Mouse (Mus musculus) MEL (cell line): ENCODE data around the gene St6galnac5. TPM values are rescaled to one million over a fixed set of nuclear protein-coding genes. Genes with fewer than 3 reads are reported as not detected.

ENCODE experiments used
- DNase-seq: peaks from one replicate; pipeline ENCODE4 v3.0.0; 2011; ENCODE audit warnings: low read depth, low spot score
- H3K27ac ChIP-seq: 2 replicates; pipeline ENCODE4 v1.5.1; 2012; ENCODE audit warnings: low read depth, mild to moderate bottlenecking, control low read depth, low read length, moderate library complexity; ENCODE audit not compliant: control insufficient read depth
- H3K27me3 ChIP-seq, 2 experiments: fragments of 150-350 bp in 1 of 2; sonication (generic) in 1 of 2; 2 replicates each; pipeline ENCODE4 v1.6.1; 2012; ENCODE audit warnings: low read length in 2 of 2, mild to moderate bottlenecking in 2 of 2, improper control_type of control experiment in 1 of 2, moderate library complexity in 1 of 2; ENCODE audit not compliant: insufficient read depth in 2 of 2, control insufficient read depth in 1 of 2
- H3K36me3 ChIP-seq, 2 experiments: 2 replicates each; pipeline ENCODE4 v1.6.1; 2012 to 2014; ENCODE audit warnings: low read length in 2 of 2, improper control_type of control experiment in 1 of 2, inconsistent platforms in 1 of 2, mild to moderate bottlenecking in 1 of 2; ENCODE audit not compliant: insufficient read depth in 2 of 2, control insufficient read depth in 1 of 2
- H3K4me1 ChIP-seq, 2 experiments: fragments of 150-350 bp in 1 of 2; sonication (generic) in 1 of 2; 2 replicates each; pipeline ENCODE4 v1.6.1; 2012; ENCODE audit warnings: low read length in 2 of 2, improper control_type of control experiment in 1 of 2, mild to moderate bottlenecking in 1 of 2; ENCODE audit not compliant: insufficient read depth in 2 of 2, control insufficient read depth in 1 of 2
- H3K4me3 ChIP-seq, 2 experiments: fragments of 150-350 bp in 1 of 2; sonication (generic) in 1 of 2; 2 replicates each; pipeline ENCODE4 v1.5.1; 2012; ENCODE audit warnings: low read depth in 2 of 2, low read length in 2 of 2, mild to moderate bottlenecking in 2 of 2, moderate library complexity in 2 of 2, control low read depth in 1 of 2, improper control_type of control experiment in 1 of 2; ENCODE audit not compliant: control insufficient read depth in 1 of 2, insufficient read depth in 1 of 2
- H3K79me2 ChIP-seq: 2 replicates; pipeline ENCODE4 v1.6.1; 2012; ENCODE audit warnings: mild to moderate bottlenecking, low read length, moderate library complexity; ENCODE audit not compliant: control insufficient read depth, poor library complexity, insufficient read depth
- H3K9ac ChIP-seq: 2 replicates; pipeline ENCODE4 v1.6.1; 2012; ENCODE audit warnings: low read depth, mild to moderate bottlenecking, control low read depth, low read length, moderate library complexity; ENCODE audit not compliant: control insufficient read depth, poor library complexity, severe bottlenecking
- H3K9me3 ChIP-seq: fragments of 150-350 bp; sonication (generic); replicated peaks from 2 replicates; pipeline ENCODE4 v1.6.1; 2012; ENCODE audit warnings: mild to moderate bottlenecking, low read length, improper control_type of control experiment, moderate library complexity; ENCODE audit not compliant: insufficient read depth
- BHLHE40 ChIP-seq: IDR thresholded peaks from 2 replicates; pipeline ENCODE4 v1.6.1; 2012; ENCODE audit warnings: low read depth, mild to moderate bottlenecking, inconsistent platforms, low read length, improper control_type of control experiment, borderline replicate concordance
- CHD2 ChIP-seq: IDR thresholded peaks from 2 replicates; pipeline ENCODE4 v1.6.1; 2011; ENCODE audit warnings: low read length, improper control_type of control experiment
- CTCF ChIP-seq, 3 experiments: IDR thresholded peaks in 2 of 3; conservative IDR thresholded peaks in 1 of 3; 2 replicates each; pipeline ENCODE4 v1.5.1; 2011 to 2012; ENCODE audit warnings: low read length in 3 of 3, low read depth in 2 of 3, mild to moderate bottlenecking in 2 of 3, improper control_type of control experiment in 1 of 3, inconsistent platforms in 1 of 3, mixed read lengths in 1 of 3, moderate library complexity in 1 of 3; ENCODE audit not compliant: control insufficient read depth in 1 of 3, insufficient read depth in 1 of 3, poor library complexity in 1 of 3, severe bottlenecking in 1 of 3
- E2F4 ChIP-seq: IDR thresholded peaks from 2 replicates; pipeline ENCODE4 v1.6.1; 2011; ENCODE audit warnings: low read depth, low read length, improper control_type of control experiment, borderline replicate concordance
- ELF1 ChIP-seq: IDR thresholded peaks from 2 replicates; pipeline ENCODE4 v1.6.1; 2014; ENCODE audit warnings: low read depth, mild to moderate bottlenecking, inconsistent platforms, low read length, improper control_type of control experiment, moderate library complexity
- ETS1 ChIP-seq: IDR thresholded peaks from 2 replicates; pipeline ENCODE4 v1.6.1; 2012; ENCODE audit warnings: low read depth, mild to moderate bottlenecking, inconsistent platforms, low read length, improper control_type of control experiment, moderate library complexity
- JUND ChIP-seq: IDR thresholded peaks from 2 replicates; pipeline ENCODE4 v1.6.1; 2011; ENCODE audit warnings: low read depth, mild to moderate bottlenecking, improper control_type of control experiment, low read length
- MAFK ChIP-seq: IDR thresholded peaks from 2 replicates; pipeline ENCODE4 v1.6.1; 2011; ENCODE audit warnings: low read depth, mild to moderate bottlenecking, low read length, improper control_type of control experiment, borderline replicate concordance
- MAX ChIP-seq: IDR thresholded peaks from 2 replicates; pipeline ENCODE4 v1.6.1; 2011; ENCODE audit warnings: low read length, improper control_type of control experiment
- MXI1 ChIP-seq: IDR thresholded peaks from 2 replicates; pipeline ENCODE4 v1.6.1; 2011; ENCODE audit warnings: mild to moderate bottlenecking, low read depth, low read length, improper control_type of control experiment
- MYB ChIP-seq: IDR thresholded peaks from 2 replicates; pipeline ENCODE4 v1.6.1; 2011; ENCODE audit warnings: mild to moderate bottlenecking, low read depth, low read length, improper control_type of control experiment
- MYC ChIP-seq: IDR thresholded peaks from 2 replicates; pipeline ENCODE4 v1.6.1; 2011; ENCODE audit warnings: low read depth, mild to moderate bottlenecking, low read length, improper control_type of control experiment, moderate library complexity
- POLR2AphosphoS2 ChIP-seq: IDR thresholded peaks from 2 replicates; pipeline ENCODE4 v1.6.1; 2011; ENCODE audit warnings: low read length, improper control_type of control experiment
- RCOR1 ChIP-seq: IDR thresholded peaks from 2 replicates; pipeline ENCODE4 v1.6.1; 2012; ENCODE audit warnings: low read depth, mild to moderate bottlenecking, inconsistent platforms, low read length, improper control_type of control experiment
- SIN3A ChIP-seq: IDR thresholded peaks from 2 replicates; pipeline ENCODE4 v1.6.1; 2012; ENCODE audit warnings: low read length, improper control_type of control experiment, inconsistent platforms
- TAL1 ChIP-seq: IDR thresholded peaks from 2 replicates; pipeline ENCODE4 v1.6.1; 2012; ENCODE audit warnings: mild to moderate bottlenecking, inconsistent platforms, low read length, moderate library complexity, mixed read lengths
- TBP ChIP-seq: IDR thresholded peaks from 2 replicates; pipeline ENCODE4 v1.8.0; 2011; ENCODE audit warnings: low read depth, low read length, improper control_type of control experiment
- TCF12 ChIP-seq: IDR thresholded peaks from 2 replicates; pipeline ENCODE4 v1.6.1; 2014; ENCODE audit warnings: low read depth, mild to moderate bottlenecking, inconsistent platforms, low read length, improper control_type of control experiment, moderate library complexity
- UBTF ChIP-seq: IDR thresholded peaks from 2 replicates; pipeline ENCODE4 v1.6.1; 2012; ENCODE audit warnings: low read depth, mild to moderate bottlenecking, inconsistent platforms, low read length, improper control_type of control experiment, moderate library complexity, borderline replicate concordance; ENCODE audit not compliant: insufficient read depth
- USF1 ChIP-seq: IDR thresholded peaks from 2 replicates; pipeline ENCODE4 v1.6.1; 2014; ENCODE audit warnings: low read depth, mild to moderate bottlenecking, inconsistent platforms, low read length, improper control_type of control experiment, moderate library complexity
- USF2 ChIP-seq, 2 experiments: IDR thresholded peaks; 2 replicates each; pipeline ENCODE4 v1.6.1; 2011 to 2012; ENCODE audit warnings: improper control_type of control experiment in 2 of 2, low read length in 2 of 2, borderline replicate concordance in 1 of 2, inconsistent platforms in 1 of 2, low read depth in 1 of 2, mild to moderate bottlenecking in 1 of 2; ENCODE audit not compliant: insufficient read depth in 1 of 2
- ZMIZ1 ChIP-seq: IDR thresholded peaks from 2 replicates; pipeline ENCODE4 v1.6.1; 2012; ENCODE audit warnings: low read depth, mild to moderate bottlenecking, inconsistent platforms, low read length, improper control_type of control experiment, moderate library complexity
- polyA plus RNA-seq, 2 experiments: library from polyadenylated mRNA; stranded (reverse) in 1 of 2; unstranded in 1 of 2; fragments of >175 nt in 1 of 2; fragments of >200 nt in 1 of 2; gene quantifications; 2 replicates each; pipeline versions ENCODE4 v1.2.1 to v1.2.4; 2012; ENCODE audit warnings: low replicate concordance in 2 of 2, low read depth in 1 of 2; ENCODE audit not compliant: insufficient read length in 2 of 2, insufficient read depth in 1 of 2, missing spikeins in 1 of 2
- total RNA-seq: library from RNA; depleted of rRNA; stranded (reverse); fragments of 300-350 nt; gene quantifications from 2 replicates; pipeline ENCODE4 v1.2.3, GENCODE M21; 2012

St6galnac5 gene
- total and polyA plus RNA-seq, 3 experiments: not detected

DNA sequence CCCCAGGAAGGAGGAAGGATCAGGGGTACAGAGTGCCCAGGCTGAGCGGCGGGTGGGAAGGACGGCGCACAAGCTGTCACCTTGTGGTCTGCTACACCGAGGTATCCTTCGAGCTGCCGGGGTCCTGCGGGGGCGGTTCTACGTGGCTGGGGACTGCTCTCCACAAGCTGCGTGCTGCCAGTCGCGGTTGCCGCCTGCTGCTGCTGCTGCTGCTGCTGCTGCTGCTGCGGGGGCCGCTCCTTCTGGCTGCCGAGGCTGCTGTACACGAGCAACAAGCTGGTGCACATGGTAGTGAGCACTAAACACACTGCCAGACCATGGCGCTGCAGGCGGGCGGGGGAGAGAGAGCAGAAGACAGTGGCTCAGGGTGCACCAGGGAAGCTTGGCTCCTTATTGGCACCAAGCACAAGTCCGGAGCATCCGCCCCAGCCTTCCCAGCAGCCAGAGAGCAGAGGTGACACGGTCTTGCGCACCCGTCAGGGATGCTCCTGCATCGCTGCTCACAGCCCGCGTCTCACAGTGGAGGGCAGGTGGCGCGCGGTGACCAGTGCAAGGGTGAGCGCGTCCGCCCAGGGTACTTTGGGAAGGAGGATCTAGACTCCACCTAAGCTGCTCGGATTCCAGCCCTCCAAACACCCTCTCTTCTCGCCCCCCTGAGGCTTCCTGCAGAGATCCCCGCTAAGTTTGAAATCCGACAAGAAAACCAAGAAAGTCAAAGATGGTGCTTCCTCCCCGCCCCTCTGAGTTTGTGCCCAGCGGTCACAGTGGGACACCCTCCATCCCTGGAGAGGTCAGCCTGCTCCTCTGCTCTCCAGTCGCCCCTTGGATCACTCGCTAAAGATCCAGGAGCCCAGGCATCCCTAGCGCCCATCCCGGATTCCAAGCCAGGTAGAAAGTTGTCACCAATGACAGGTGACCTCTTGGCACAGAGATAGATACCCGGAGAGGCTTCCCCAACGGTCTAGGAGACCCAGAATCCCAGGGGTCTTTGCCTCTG lies 770 bp downstream of the St6galnac5 start:
- no peak for DNase-seq
- H3K27me3 ChIP-seq: no peaks in the 10 kb centered on the region; a peak in 3 of 4 replicates
- no peak overlapping the region for H3K27ac ChIP-seq
- H3K9me3 ChIP-seq: no peaks in the 10 kb centered on the region
- TF ChIP-seq ZMIZ1 (no peak), CHD2 (no peak), MXI1 (no peak), BHLHE40 (no peak), MAFK (no peak), USF2 (IDR thresholded peaks at IDR 0.05; ENCODE audit: borderline replicate concordance in 1 of 2, insufficient read depth in 1 of 2, low read depth in 1 of 2, low read length in 2 of 2) (no peak)
- no peak overlapping the region for H3K9ac ChIP-seq
- no peaks in the 10 kb centered on the region for H3K79me2 ChIP-seq
- peaks cover 0 to 8% of the 10 kb centered on the region in 2 experiments; a peak in 2 of 4 replicates for H3K36me3 ChIP-seq
- H3K4me1 ChIP-seq: peaks cover 0 to 10% of the 10 kb centered on the region in 2 experiments; a peak in 2 of 4 replicates
- no peak overlapping the region for H3K4me3 ChIP-seq

- Histone ChIP-seq H3K79me2 (no peaks in the 10 kb centered on the region), H3K9me3 (no peaks in the 10 kb centered on the region), H3K27ac (no peak overlapping the region), H3K9ac (no peak overlapping the region), H3K4me1 (peaks cover 0 to 10% of the 10 kb centered on the region in 2 experiments; a peak in 2 of 4 replicates), H3K4me3 (no peak overlapping the region), H3K36me3 (peaks cover 0 to 8% of the 10 kb centered on the region in 2 experiments; a peak in 2 of 4 replicates), H3K27me3 (no peaks in the 10 kb centered on the region; a peak in 3 of 4 replicates)
- no peak for DNase-seq
- no peak for TF ChIP-seq TCF12
- TF ChIP-seq ETS1: no peak
- TF ChIP-seq MXI1: no peak
- TF ChIP-seq BHLHE40: no peak
- TF ChIP-seq ELF1: no peak
- TF ChIP-seq CHD2: no peak
- TF ChIP-seq MAX: no peak
- TF ChIP-seq TBP: no peak
- TF ChIP-seq MYC: no peak
- no peak for TF ChIP-seq RCOR1
- TF ChIP-seq POLR2AphosphoS2: no peak
- TF ChIP-seq UBTF: no peak
- TF ChIP-seq CTCF (IDR thresholded peaks at IDR 0.05 in 2 of 3, conservative IDR thresholded peaks at IDR 0.05 in 1 of 3; ENCODE audit: control insufficient read depth in 1 of 3, insufficient read depth in 1 of 3, low read depth in 2 of 3, low read length in 3 of 3, poor library complexity in 1 of 3, severe bottlenecking in 1 of 3): no peak
- TF ChIP-seq MYB: no peak
- TF ChIP-seq E2F4: no peak
- no peak for TF ChIP-seq SIN3A
- TF ChIP-seq TAL1: no peak
- TF ChIP-seq USF1: no peak
- no peak for TF ChIP-seq JUND
Observed at GRCm38 (mm10) chr3:152980431-152980830, 1.6 kb downstream of the St6galnac5 start.
